Mouse (Mus musculus): Measurements from ENCODE around the gene Spg7.

GRCm38 (mm10) chr8:123105553-123106326, 43.0 kb downstream of the Spg7 start:
- no peak for TF ChIP-seq CTCF (IDR thresholded peaks at IDR 0.05; ENCODE audit: extremely low read depth, insufficient read depth, low read length)
- TF ChIP-seq POLR2A (IDR thresholded peaks at IDR 0.05; ENCODE audit: extremely low read depth, insufficient read depth, low read length) = no peak
